Mouse (Mus musculus) ES-E14 (cell line): ENCODE data around the gene Tmem260.

Source experiments
- CHD2 ChIP-seq: IDR thresholded peaks from 2 replicates; pipeline ENCODE4 v1.6.1; 2014; ENCODE audit warnings: mild to moderate bottlenecking, low read depth, low read length, inconsistent platforms
- ZC3H11A ChIP-seq: IDR thresholded peaks from 2 replicates; pipeline ENCODE4 v1.6.1; 2012; ENCODE audit warnings: low read depth, mild to moderate bottlenecking, inconsistent platforms, low read length, borderline replicate concordance
- ZNF384 ChIP-seq: IDR thresholded peaks from 2 replicates; pipeline ENCODE4 v1.6.1; 2012; ENCODE audit warnings: low read depth, low read length, inconsistent platforms

DNA sequence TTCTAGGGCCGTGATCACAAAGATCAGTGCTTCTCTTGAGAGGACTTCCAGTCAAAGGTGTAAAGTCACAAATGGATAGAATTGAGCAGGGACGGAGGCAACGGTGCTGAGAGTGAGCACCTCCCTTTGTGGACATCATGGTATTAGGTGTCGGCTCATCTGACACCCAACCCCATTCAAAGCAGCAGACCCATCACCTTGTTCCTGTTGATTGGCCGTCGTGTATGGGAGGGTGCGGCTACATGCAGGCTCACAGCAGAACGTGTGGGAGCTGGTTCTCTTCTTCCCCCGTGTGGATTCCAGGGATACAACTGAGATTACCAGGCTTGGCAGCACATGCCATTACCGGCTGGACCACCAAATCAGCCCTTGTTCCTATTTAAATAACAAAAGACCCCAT, 84.7 kb downstream of the Tmem260 start:
- TF ChIP-seq ZNF384 (no peak), ZC3H11A (no peak), CHD2 (no peak)
